Mouse (Mus musculus): Measurements from ENCODE around the gene Tbx6. TPM values are rescaled to one million over a fixed set of nuclear protein-coding genes. Genes with fewer than 3 reads are reported as not detected.

Gene Tbx6
- total and polyA plus RNA-seq, 3 experiments, result 0.12 to 0.15 TPM; not detected in 1

DNA sequence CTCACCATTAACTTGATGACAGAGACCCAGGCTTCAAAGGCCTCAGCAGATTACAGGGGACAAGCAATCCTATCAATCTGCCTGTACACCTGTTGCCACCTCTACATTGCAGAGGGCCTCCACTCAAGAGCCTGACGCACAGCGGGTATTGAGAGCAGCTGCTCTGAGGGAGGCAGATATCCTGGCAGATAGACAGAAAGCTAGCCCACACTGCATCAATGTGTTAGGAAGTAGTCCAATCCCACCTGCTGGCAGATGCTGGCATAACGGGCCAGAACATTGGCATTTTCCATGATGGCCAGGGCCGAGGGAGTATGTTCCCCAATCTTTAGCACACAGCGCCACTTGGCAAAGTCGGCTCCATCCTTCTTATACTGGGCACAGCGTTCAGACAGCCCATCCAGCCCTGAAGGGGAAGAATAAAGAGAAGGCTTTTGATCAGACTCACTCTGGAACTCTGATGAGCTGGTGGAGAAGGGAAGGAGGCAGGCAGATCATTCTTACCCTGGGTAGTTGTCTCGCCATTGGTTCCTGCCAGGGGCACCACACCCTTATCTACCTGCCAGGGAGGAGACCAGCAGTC, 15.2 kb downstream of the Tbx6 start:
- H3K9ac ChIP-seq (ENCODE audit: control insufficient read depth, low read depth, low read length, poor library complexity, severe bottlenecking), result peak overlapping the region; percentile 96
- DNase-seq (ENCODE audit: low read depth, low spot score), result peak; percentile 54
- H3K27ac ChIP-seq (ENCODE audit: control insufficient read depth, low read depth, low read length), result no peak overlapping the region
- peaks cover 13 to 32% of the 10 kb centered on the region in 2 experiments for H3K36me3 ChIP-seq (ENCODE audit: control insufficient read depth in 1 of 2, insufficient read depth in 2 of 2, low read length in 2 of 2)
- no peaks in the 10 kb centered on the region for H3K9me3 ChIP-seq (replicated peaks; ENCODE audit: insufficient read depth, low read length)
- peaks cover 43% of the 10 kb centered on the region for H3K79me2 ChIP-seq (ENCODE audit: control insufficient read depth, insufficient read depth, low read length, poor library complexity)
- H3K27me3 ChIP-seq (ENCODE audit: control insufficient read depth in 1 of 2, insufficient read depth in 2 of 2, low read length in 2 of 2), result no peaks in the 10 kb centered on the region
- no peak for TF ChIP-seq E2F4 (IDR thresholded peaks at IDR 0.05; ENCODE audit: borderline replicate concordance, low read depth, low read length)
- TF ChIP-seq POLR2AphosphoS2 (IDR thresholded peaks at IDR 0.05; ENCODE audit: low read length), result peak; percentile 45; the same call in 1 of the 2 replicates
- TF ChIP-seq NRF1 (IDR thresholded peaks at IDR 0.05; ENCODE audit: insufficient read depth, low read depth, low read length, poor library complexity, severe bottlenecking), result no peak
- no peak for TF ChIP-seq ZKSCAN1 (IDR thresholded peaks at IDR 0.05; ENCODE audit: low read depth, low read length)
- TF ChIP-seq JUND (IDR thresholded peaks at IDR 0.05; ENCODE audit: low read depth, low read length), result no peak
- TF ChIP-seq ZMIZ1 (IDR thresholded peaks at IDR 0.05; ENCODE audit: low read depth, low read length), result no peak
- TF ChIP-seq SIN3A (IDR thresholded peaks at IDR 0.05; ENCODE audit: low read length), result no peak
- TF ChIP-seq BHLHE40 (IDR thresholded peaks at IDR 0.05; ENCODE audit: borderline replicate concordance, low read depth, low read length), result no peak
- TF ChIP-seq CHD1 (IDR thresholded peaks at IDR 0.05; ENCODE audit: low read depth, low read length), result no peak
- TF ChIP-seq KAT2A (conservative IDR thresholded peaks at IDR 0.05; ENCODE audit: low read depth, low read length), result no peak
- TF ChIP-seq CTCF (IDR thresholded peaks at IDR 0.05 in 2 of 3, conservative IDR thresholded peaks at IDR 0.05 in 1 of 3; ENCODE audit: control insufficient read depth in 1 of 3, insufficient read depth in 1 of 3, low read depth in 2 of 3, low read length in 3 of 3, poor library complexity in 1 of 3, severe bottlenecking in 1 of 3), result peak in 2 of 3 experiments; percentile 19 to 23; a peak in 1 of 6 replicates
- no peak for TF ChIP-seq MAX (IDR thresholded peaks at IDR 0.05; ENCODE audit: low read length)
- peak overlapping the region; percentile 87 to 95 for H3K4me3 ChIP-seq (ENCODE audit: control insufficient read depth in 1 of 2, insufficient read depth in 1 of 2, low read depth in 2 of 2, low read length in 2 of 2)
- peaks cover 2 to 28% of the 10 kb centered on the region in 2 experiments for H3K4me1 ChIP-seq (ENCODE audit: control insufficient read depth in 1 of 2, insufficient read depth in 2 of 2, low read length in 2 of 2)

DNA sequence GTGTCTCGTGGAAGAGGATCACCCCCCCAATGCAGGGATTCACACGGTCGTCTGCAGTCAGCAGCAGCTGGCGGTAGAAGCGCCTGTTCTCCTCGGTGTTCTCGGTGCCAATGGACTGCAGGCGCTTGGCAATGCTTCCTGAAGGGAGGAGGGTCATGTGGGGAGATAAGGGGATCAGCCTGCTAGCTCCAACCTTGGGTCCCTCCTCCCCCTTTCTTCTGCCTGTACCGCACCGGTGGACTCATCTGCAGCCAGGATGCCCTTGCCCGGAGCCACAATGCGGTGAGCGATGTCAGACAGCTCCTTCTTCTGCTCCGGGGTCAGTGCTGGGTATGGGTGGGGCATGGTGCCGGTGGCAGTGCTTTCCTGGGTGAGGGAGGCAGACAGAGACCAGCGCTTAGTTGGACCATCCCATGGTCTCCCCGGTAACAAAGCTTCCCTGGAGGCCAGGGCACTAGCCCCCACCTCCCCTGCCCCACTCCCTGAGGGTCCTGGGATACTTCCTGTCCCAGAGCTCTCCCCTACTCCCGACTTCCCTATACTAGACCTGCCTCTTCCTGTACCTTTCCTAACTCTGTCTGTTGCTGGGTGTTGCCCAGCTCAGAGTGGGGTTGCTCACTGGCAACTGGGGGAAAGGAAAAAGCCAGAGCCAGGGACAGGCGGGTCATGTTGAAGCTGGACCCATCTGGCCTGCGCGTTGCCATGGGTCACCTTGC, 16.3 kb downstream of the Tbx6 start, which contains the start of gene Fam57b:
TSS of gene Fam57b (plus strand) at position 258 of the 716 bp plus-strand sequence.
- H3K4me1 ChIP-seq (ENCODE audit: control insufficient read depth in 1 of 2, insufficient read depth in 2 of 2, low read length in 2 of 2), result peaks cover 14 to 39% of the 10 kb centered on the region in 2 experiments
- H3K4me3 ChIP-seq (ENCODE audit: control insufficient read depth in 1 of 2, insufficient read depth in 1 of 2, low read depth in 2 of 2, low read length in 2 of 2), result peak within 1 kb of the TSS; percentile 87 to 95
- peaks cover 35% of the 10 kb centered on the region for H3K79me2 ChIP-seq (ENCODE audit: control insufficient read depth, insufficient read depth, low read length, poor library complexity)
- no peaks in the 10 kb centered on the region for H3K9me3 ChIP-seq (replicated peaks; ENCODE audit: insufficient read depth, low read length)
- H3K27ac ChIP-seq (ENCODE audit: control insufficient read depth, low read depth, low read length), result peak within 1 kb of the TSS; percentile 94
- no peaks in the 10 kb centered on the region for H3K27me3 ChIP-seq (ENCODE audit: control insufficient read depth in 1 of 2, insufficient read depth in 2 of 2, low read length in 2 of 2)
- peak within 1 kb of the TSS; percentile 96 for H3K9ac ChIP-seq (ENCODE audit: control insufficient read depth, low read depth, low read length, poor library complexity, severe bottlenecking)
- peak; percentile 72 for DNase-seq (ENCODE audit: low read depth, low spot score)
- peaks cover 13 to 42% of the 10 kb centered on the region in 2 experiments for H3K36me3 ChIP-seq (ENCODE audit: control insufficient read depth in 1 of 2, insufficient read depth in 2 of 2, low read length in 2 of 2)
- peak; percentile 58; the same call in 1 of the 2 replicates for TF ChIP-seq ELF1 (IDR thresholded peaks at IDR 0.05; ENCODE audit: low read depth, low read length)
- TF ChIP-seq NRF1 (IDR thresholded peaks at IDR 0.05; ENCODE audit: insufficient read depth, low read depth, low read length, poor library complexity, severe bottlenecking), result no peak
- 0 out of 2 replicates have a peak, but pooled peaks have one; percentile 3 for TF ChIP-seq MAZ (IDR thresholded peaks at IDR 0.05; ENCODE audit: low read depth, low read length)
- TF ChIP-seq USF1 (IDR thresholded peaks at IDR 0.05; ENCODE audit: low read depth, low read length), result peak; percentile 65; the same call in 1 of the 2 replicates
- TF ChIP-seq NELFE (IDR thresholded peaks at IDR 0.05; ENCODE audit: low read depth, low read length), result 0 out of 2 replicates have a peak, but pooled peaks have one; percentile 31
- TF ChIP-seq UBTF (IDR thresholded peaks at IDR 0.05; ENCODE audit: borderline replicate concordance, insufficient read depth, low read depth, low read length), result no peak
- TF ChIP-seq POLR2A (IDR thresholded peaks at IDR 0.05; ENCODE audit: control insufficient read depth in 1 of 2, insufficient read depth in 1 of 2, low read depth in 1 of 2, low read length in 2 of 2, poor library complexity in 1 of 2), result peak in 1 of 2 experiments; percentile 48; a peak in 2 of 4 replicates
